Mouse (Mus musculus): ENCODE data around the gene Pla2g6.

The Pla2g6 gene

DNA sequence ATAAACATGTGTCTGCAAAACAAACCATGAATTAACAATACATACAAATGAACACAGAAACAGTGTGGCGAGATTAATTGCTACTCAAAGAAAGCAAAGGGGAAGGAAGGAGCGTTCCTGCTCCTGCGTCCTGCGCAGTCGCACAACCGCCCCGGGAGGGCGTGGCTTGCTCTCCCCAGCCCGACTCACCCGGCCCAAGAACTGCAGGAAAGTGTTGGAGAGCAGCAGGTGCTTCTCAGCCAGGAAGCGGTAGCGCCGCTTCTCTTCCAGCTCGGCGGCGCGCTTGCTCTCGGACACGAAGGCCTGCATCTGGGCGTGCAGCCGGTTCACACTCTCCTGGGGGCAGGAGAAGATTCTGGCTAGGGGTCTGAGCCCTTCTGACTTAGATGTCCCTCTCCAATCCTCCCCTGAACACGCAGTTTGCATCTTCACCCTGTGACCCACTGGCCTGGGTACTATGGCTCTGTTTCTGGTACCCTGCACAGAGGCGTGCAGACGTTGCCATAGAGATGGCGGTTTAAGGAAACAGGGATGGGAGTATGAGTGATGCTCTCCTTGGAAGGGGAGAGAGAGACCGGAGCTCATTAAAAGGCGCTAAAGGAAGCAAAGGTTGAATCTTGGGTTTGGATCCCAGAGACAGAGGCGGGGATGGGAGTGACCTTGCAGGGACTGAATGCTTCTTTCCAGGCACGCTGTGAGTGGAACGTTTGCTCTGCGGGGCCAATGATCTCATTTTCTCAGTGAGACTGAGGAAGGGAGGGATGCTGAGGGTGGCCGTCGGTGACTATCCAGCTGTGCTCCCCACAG, 57.7 kb downstream of the Pla2g6 start:
- peak; percentile 95 for DNase-seq

GRCm38 (mm10) chr15:79268521-79268920, 59.7 kb downstream of the Pla2g6 start:
- no peak for DNase-seq

DNA sequence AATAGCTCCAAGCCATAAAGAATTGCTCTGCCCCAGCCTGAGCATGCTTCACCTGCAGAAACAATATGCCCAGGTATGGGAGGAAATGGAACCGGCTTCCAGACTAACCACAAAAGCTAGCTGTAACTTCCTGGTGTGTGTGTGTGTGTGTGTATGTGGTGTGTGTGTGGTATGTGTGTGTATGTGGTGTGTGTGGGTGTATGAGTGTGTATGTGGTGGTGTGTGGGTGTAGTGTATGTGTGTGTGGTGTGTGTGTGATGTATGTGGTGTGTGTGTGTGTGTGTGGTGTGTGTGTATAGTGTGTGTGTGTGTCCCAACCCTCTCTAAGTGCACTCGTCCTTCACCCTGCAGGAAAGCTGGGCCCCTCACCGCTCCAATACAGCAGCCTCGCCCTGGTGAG, 62.8 kb downstream of the Pla2g6 start:
- DNase-seq: peak; percentile 33

DNA sequence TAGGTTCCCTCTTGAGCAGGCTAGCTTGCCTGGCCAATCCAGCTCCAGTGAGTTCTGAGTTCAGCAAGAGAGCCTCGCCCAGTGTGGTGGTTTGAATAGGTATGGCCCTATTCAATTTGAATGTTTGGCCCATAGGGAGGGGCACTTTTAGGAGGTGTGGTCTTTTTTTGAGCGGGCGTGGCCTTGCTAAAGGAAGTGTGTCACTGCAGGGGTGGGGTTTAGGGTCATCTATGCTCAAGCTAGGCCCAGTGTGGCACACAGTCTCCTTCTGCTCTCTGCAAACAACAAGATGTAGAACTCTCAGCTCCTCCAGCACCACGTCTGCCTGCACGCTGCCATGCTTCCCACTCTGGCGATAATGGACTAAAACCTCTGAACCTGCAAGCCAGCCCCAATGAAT, 64.5 kb downstream of the Pla2g6 start:
- no peak for DNase-seq

GRCm38 (mm10) chr15:79262786-79263309, 65.3 kb downstream of the Pla2g6 start:
- DNase-seq: no peak

- DNase-seq: peak; percentile 48
Measured at GRCm38 (mm10) chr15:79262375-79262774, 65.8 kb downstream of the Pla2g6 start.

DNA sequence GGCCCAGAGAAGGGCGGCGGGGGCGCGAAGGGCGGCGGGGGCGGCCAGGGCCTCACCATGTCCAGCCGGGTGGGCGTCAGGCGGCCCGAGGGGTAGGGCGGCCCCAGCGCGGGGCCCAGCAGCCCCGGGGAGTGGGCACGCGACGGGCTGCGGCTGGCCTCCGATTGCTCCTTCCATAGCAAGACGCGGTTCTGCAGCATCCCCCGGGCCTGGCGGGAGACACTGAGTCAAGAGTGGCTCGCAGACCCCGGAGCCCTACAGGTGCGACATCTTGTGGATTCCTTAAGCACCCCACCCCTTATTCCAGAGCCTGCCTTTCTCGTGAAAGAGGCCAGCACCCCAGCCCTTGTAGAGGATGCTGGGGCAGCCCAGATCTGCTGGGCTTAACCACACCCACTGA, 66.4 kb downstream of the Pla2g6 start:
- peak; percentile 33 for DNase-seq

GRCm38 (mm10) chr15:79261095-79261725, 67.0 kb downstream of the Pla2g6 start:
- DNase-seq: peak; percentile 38

DNA sequence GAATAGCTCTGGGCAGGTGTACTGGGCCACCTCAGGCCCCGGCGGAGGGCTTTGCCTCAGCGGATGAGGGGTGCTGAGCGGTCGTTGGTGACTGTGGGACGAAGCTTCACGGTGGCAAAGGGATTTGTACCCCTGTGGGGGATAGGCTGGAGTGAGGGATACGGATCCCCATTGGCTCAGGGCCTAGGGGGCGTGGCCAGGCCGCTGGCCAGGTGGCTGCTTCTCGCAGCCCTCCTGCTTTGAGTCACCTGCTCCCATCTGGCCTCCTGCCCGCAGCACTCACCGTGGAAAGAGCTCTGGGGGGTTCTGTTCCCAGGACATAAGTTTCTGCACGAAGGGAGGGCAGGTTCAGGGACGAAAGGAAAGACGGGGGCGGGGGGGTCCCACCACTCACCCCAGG, 69.7 kb downstream of the Pla2g6 start:
- DNase-seq: no peak

DNA sequence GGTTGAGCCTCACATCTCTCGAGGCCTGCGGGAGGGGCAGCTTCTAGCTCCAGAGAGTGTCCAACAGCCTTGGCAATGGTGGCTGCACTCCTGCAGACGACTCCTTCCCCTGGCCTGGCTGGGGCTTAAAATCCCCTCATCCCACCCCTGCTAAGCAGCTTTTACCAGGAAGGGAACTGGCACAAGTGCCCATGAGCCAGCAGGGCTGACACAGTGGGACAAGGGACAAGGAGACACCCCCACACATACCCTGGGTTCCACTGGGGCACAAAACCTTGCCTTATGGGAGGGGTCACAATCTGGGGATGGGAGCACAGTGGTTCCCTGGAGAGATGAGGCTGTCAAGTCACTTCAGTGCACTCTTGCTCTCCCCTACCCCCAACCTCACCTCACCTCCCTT, 73.5 kb downstream of the Pla2g6 start, which contains the start of gene Slc16a8:
Gene Slc16a8, minus strand, starts transcription at position 101 of the 400 bp plus-strand sequence.
- DNase-seq: no peak

- no peak for DNase-seq
Measured at GRCm38 (mm10) chr15:79252580-79252979, 75.6 kb downstream of the Pla2g6 start.

- DNase-seq: peak; percentile 23
Measured at GRCm38 (mm10) chr15:79251781-79252491, 76.3 kb downstream of the Pla2g6 start.

DNA sequence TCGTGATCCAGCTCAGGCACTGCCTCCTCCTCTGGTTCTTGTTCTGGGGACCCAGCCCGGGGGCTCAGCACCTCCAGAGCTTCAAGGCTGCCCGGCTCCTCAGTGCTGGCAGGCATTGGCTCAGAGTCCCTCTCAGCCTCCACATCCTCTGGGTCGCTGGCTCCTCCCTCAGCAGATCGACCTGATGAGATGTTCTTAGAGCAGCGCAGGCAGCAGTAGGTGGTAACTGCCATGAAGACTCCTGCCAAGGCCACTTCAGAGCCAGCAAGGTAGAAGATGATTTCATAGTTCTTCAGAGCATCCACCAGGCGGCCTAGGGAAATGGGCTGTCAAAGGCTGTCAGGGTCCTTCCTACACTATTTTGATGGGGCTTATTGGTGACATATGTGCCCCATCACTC, 77.0 kb downstream of the Pla2g6 start:
- DNase-seq: no peak

- DNase-seq: no peak
Measured at GRCm38 (mm10) chr15:79250236-79250635, 78.0 kb downstream of the Pla2g6 start.

- DNase-seq: no peak
Measured at GRCm38 (mm10) chr15:79245321-79245720, 82.9 kb downstream of the Pla2g6 start.

DNA sequence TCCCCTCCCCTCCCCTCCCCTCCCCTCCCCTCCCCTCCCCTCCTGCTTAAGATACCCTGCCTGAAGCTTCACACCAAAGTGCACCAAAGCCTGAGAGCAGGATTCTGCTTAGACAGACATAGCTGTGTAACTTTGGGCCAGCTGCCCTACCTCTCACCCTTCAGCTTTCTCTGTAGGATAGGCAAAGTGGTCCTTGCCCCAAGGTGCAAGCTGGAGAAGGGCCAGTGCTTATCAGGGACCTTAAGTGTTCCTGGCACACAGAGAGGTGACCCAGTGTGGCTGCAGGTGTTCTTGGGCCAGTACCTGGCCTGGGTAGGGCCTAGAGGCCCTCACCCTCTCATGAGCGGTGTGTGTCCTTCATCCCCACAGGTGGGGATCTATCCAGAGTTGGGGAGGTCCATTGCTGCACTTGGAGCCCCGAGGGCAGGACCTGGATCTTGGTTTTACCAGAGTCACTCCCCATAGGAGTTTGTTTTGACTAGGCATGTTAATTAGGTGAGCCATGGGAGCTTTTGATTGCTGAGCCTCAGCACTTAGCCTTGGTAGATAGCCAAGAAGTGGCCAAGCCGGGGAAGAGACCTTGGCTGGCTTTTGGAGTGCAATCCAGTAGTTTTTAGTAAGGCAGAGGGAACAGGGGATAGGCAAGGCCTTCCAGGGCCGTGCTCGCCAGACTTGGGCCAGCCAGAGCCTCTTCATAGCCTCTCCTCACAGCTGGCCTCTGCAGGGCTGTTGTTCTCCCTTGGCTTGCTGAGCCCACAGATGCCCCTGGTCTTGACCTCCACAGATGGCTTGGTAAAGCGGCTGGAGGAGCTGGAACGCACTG, 83.9 kb downstream of the Pla2g6 start:
- no peak for DNase-seq

- peak; percentile 95 for DNase-seq
Measured at GRCm38 (mm10) chr15:79243234-79244042, 84.8 kb downstream of the Pla2g6 start.

- DNase-seq: no peak
Measured at GRCm38 (mm10) chr15:79242574-79243233, 85.5 kb downstream of the Pla2g6 start.

DNA sequence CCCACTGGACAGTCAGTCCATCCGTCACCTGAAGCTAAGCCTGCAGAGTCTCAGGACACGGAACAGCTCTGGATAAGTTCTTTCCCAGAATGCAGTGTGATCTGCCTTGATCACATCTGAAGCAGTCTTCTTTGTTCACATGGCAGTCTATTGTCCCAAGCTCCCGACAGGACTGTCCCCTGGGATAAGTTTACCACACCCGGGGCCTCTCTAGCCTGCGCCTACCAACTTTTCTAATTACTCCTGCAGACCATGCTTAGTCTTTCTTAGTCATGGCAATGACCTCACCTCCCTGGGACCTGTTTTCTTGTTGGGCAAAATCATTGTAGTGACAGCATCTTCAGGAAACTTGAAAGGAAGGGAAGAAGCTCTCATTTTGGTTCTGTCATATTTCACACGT, 90.2 kb downstream of the Pla2g6 start:
- no peak for DNase-seq

Data from thymus, postnatal 14 days (tissue).